Mouse (Mus musculus): Measurements from ENCODE around the gene Cxcl2.
A peak's percentile ranks its signal among the peaks of the same experiment; 100 is the strongest.

The Cxcl2 gene

GRCm38 (mm10) chr5:90903339-90904020, at the start of gene Cxcl2:
Gene Cxcl2 (plus strand): TSS chr5:90903871.
- DNase-seq = no peak

GRCm38 (mm10) chr5:90855308-90856230, 48.1 kb upstream of the Cxcl2 start:
- no peak for DNase-seq

GRCm38 (mm10) chr5:90857463-90857862, 46.2 kb upstream of the Cxcl2 start:
- DNase-seq = no peak

GRCm38 (mm10) chr5:90858429-90858828, 45.2 kb upstream of the Cxcl2 start:
- DNase-seq = no peak

GRCm38 (mm10) chr5:90859031-90859430, 44.6 kb upstream of the Cxcl2 start:
- DNase-seq = peak; percentile 4

GRCm38 (mm10) chr5:90861876-90862375, 41.7 kb upstream of the Cxcl2 start:
- no peak for DNase-seq

GRCm38 (mm10) chr5:90866770-90867169, 36.9 kb upstream of the Cxcl2 start:
- no peak for DNase-seq

GRCm38 (mm10) chr5:90872377-90872776, 31.3 kb upstream of the Cxcl2 start:
- no peak for DNase-seq

GRCm38 (mm10) chr5:90876045-90876444, 27.6 kb upstream of the Cxcl2 start:
- no peak for DNase-seq

- no peak for DNase-seq
Observed at GRCm38 (mm10) chr5:90876471-90877172, 27.0 kb upstream of the Cxcl2 start.

- no peak for DNase-seq
Observed at GRCm38 (mm10) chr5:90877173-90877512, 26.5 kb upstream of the Cxcl2 start.

- no peak for DNase-seq
Observed at GRCm38 (mm10) chr5:90879307-90880014, 24.2 kb upstream of the Cxcl2 start.

GRCm38 (mm10) chr5:90880335-90880850, 23.3 kb upstream of the Cxcl2 start:
- no peak for DNase-seq

GRCm38 (mm10) chr5:90881021-90881420, 22.6 kb upstream of the Cxcl2 start:
- no peak for DNase-seq

- DNase-seq = no peak
Observed at GRCm38 (mm10) chr5:90881682-90882081, 22.0 kb upstream of the Cxcl2 start.

- no peak for DNase-seq
Observed at GRCm38 (mm10) chr5:90882146-90882545, 21.5 kb upstream of the Cxcl2 start.

GRCm38 (mm10) chr5:90884628-90885242, 18.9 kb upstream of the Cxcl2 start:
- DNase-seq = peak; percentile 14

- DNase-seq = no peak
Observed at GRCm38 (mm10) chr5:90888661-90889060, 15.0 kb upstream of the Cxcl2 start.

- DNase-seq = peak; percentile 6
Observed at GRCm38 (mm10) chr5:90890519-90891463, 12.9 kb upstream of the Cxcl2 start, which contains the start of gene Cxcl1. Gene Cxcl1 (plus strand): TSS chr5:90891241.

- DNase-seq = no peak
Observed at GRCm38 (mm10) chr5:90891464-90891813, 12.2 kb upstream of the Cxcl2 start.

- no peak for DNase-seq
Observed at GRCm38 (mm10) chr5:90894231-90894630, 9.4 kb upstream of the Cxcl2 start.
